8 mouse cellular contexts compared by ENCODE assay signal in the genomic region with DNA sequence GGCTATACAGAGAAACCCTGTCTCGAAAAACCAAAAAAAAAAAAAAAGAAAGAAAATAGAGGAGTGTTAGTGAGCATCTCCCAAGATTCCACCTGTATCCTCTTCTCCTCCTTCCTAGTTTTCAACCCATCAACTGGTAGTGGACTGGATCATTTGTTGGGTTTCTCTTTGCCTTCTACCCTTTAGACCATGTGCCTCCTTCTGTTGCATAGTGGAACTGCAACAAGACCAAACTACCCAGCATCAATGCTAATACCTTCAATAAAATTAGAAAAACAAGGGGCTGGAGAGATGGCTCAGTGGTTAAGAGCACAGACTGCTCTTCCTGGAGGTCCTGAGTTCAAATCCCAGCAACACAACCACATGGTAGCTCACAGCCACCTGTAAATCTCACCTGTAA. TPM values are rescaled to one million over a fixed set of nuclear protein-coding genes. Genes with fewer than 3 reads are reported as not detected.
DNase-seq lines count a peak whose midpoint lies in the region; ATAC-seq and TF ChIP-seq lines count a peak whose summit lies in the region.
"Not testable (repeated sequence)": the region's sequence is repeated elsewhere in the genome, so short reads cannot be mapped to it uniquely, and the experiment has no call there.

No protein-coding gene starts in this region.

- not testable (repeated sequence) for H3K27ac ChIP-seq in cortical plate, adult 2 months (ENCODE audit: insufficient read depth, low read length); kidney, postnatal 0 days; lung, embryonic 14.5 days (ENCODE audit: low read depth); midbrain, postnatal 0 days (ENCODE audit: low read depth, low read length)

- H3K9ac ChIP-seq in kidney, postnatal 0 days (ENCODE audit: low read depth, low read length); lung, embryonic 14.5 days; midbrain, postnatal 0 days (replicated peaks; ENCODE audit: low read length, poor library complexity, severe bottlenecking): not testable (repeated sequence)

- not testable (repeated sequence) for TF ChIP-seq POLR2A in cortical plate, adult 2 months (IDR thresholded peaks at IDR 0.05; ENCODE audit: extremely low read depth, insufficient read depth, low read length)

- H3K4me2 ChIP-seq in kidney, postnatal 0 days (ENCODE audit: low read length); lung, embryonic 14.5 days; midbrain, postnatal 0 days (ENCODE audit: low read depth, low read length, poor library complexity, severe bottlenecking): not testable (repeated sequence)

- TF ChIP-seq CTCF in Patski (IDR thresholded peaks at IDR 0.05), result peak; percentile 65
- peak; percentile 34; the same call in 1 of the 2 replicates for TF ChIP-seq CTCF in cortical plate, adult 2 months (IDR thresholded peaks at IDR 0.05; ENCODE audit: extremely low read depth, insufficient read depth, low read length)
- peak; percentile 65 for TF ChIP-seq CTCF in kidney, postnatal 0 days (IDR thresholded peaks at IDR 0.05; ENCODE audit: low read depth)
- TF ChIP-seq CTCF in lung, embryonic 14.5 days (IDR thresholded peaks at IDR 0.05; ENCODE audit: low read depth), result peak; percentile 65
- TF ChIP-seq CTCF in midbrain, postnatal 0 days (IDR thresholded peaks at IDR 0.05), result peak; percentile 59

- WGBS in kidney, postnatal 0 days, result no CpG with 5 or more reads among the region's 1 CpGs
- WGBS in lung, embryonic 14.5 days, result 83% methylated on average over 1 of the region's 1 CpGs
- no CpG with 5 or more reads among the region's 1 CpGs for WGBS in midbrain, postnatal 0 days

- H3K36me3 ChIP-seq in kidney, postnatal 0 days (ENCODE audit: insufficient read depth, low read length); lung, embryonic 14.5 days (ENCODE audit: insufficient read depth); midbrain, postnatal 0 days (ENCODE audit: insufficient read depth, low read length): not testable (repeated sequence)

- H3K9me3 ChIP-seq in kidney, postnatal 0 days (replicated peaks; ENCODE audit: low read length); lung, embryonic 14.5 days (ENCODE audit: low read depth, low read length); midbrain, postnatal 0 days (ENCODE audit: low read length): not testable (repeated sequence)

- POLR2A ChIA-PET in Patski (lab: Charles Lee), result not testable (repeated sequence)

- not testable (repeated sequence) for H3K4me3 ChIP-seq in cortical plate, adult 2 months (ENCODE audit: insufficient read depth, low read length); kidney, postnatal 0 days (replicated peaks; ENCODE audit: low read depth, low read length); lung, embryonic 14.5 days (ENCODE audit: low read depth, low read length); midbrain, postnatal 0 days (ENCODE audit: low read depth, low read length)

- intact Hi-C loops in heart, postnatal 14 days (cut with DNase I), result loop anchor here (2.0 to 5.0 kb wide), 2 partner anchors 105 to 279 kb away; no protein-coding TSS in a partner anchor

- H3K4me1 ChIP-seq in cortical plate, adult 2 months (ENCODE audit: control insufficient read depth, insufficient read depth, low read length); kidney, postnatal 0 days (replicated peaks; ENCODE audit: insufficient read depth, low read length); lung, embryonic 14.5 days (ENCODE audit: insufficient read depth); midbrain, postnatal 0 days (ENCODE audit: insufficient read depth, low read length): not testable (repeated sequence)

- H3K27me3 ChIP-seq in Patski; kidney, postnatal 0 days (ENCODE audit: insufficient read depth, low read length); lung, embryonic 14.5 days (ENCODE audit: insufficient read depth, low read length); midbrain, postnatal 0 days (ENCODE audit: insufficient read depth, low read length): not testable (repeated sequence)

- in situ Hi-C loops in Patski (cut with MboI; ENCODE audit: low pct_unique_long_range_greater_than_20kb), result not testable (repeated sequence)

- ATAC-seq in Patski; kidney, postnatal 0 days (replicated peaks; ENCODE audit: low FRiP score, low read depth); lung, embryonic 14.5 days (ENCODE audit: insufficient read depth); midbrain, postnatal 0 days (ENCODE audit: low FRiP score): not testable (repeated sequence)

- peak; percentile 49 to 53 for DNase-seq in B cell, adult 2 months
- DNase-seq in Patski (ENCODE audit: low read depth, low spot score), result not testable (repeated sequence)
- peak; percentile 13 to 58 for DNase-seq in heart, postnatal 14 days
- peak; percentile 50 for DNase-seq in kidney, postnatal 0 days (ENCODE audit: low spot score)
- peak; percentile 56 for DNase-seq in lung, embryonic 14.5 days
- peak; percentile 24 for DNase-seq in midbrain, postnatal 0 days (ENCODE audit: low spot score)
- peak; percentile 19 for DNase-seq in thymus, postnatal 0 days (ENCODE audit: low spot score)

- CTCF ChIA-PET in Patski (lab: Charles Lee), result not testable (repeated sequence)

RNA-seq across cellular contexts. Expression of a gene that starts 8.8 kb away (rescaled TPM):
- 68.3 TPM for polyA plus RNA-seq in Patski (2021)
- polyA plus RNA-seq in cortical plate, adult 2 months (2012; rRNA removed), result 82.5 and 92.9 TPM in 2 replicates
- total RNA-seq in heart, postnatal 14 days (2021), result 10 to 100 TPM; 42.3 to 42.5 TPM
- 66.8 and 70.4 TPM in 2 replicates for polyA plus RNA-seq in kidney, postnatal 0 days (2015; fragmentation: Nextera tagmentation; extraction: Ambion mirVana)
- 75.7 and 79.6 TPM in 2 replicates for polyA plus RNA-seq in lung, embryonic 14.5 days (2014; fragmentation: Nextera tagmentation; extraction: Ambion mirVana)
- 128 and 189 TPM in 2 replicates for total RNA-seq in midbrain, postnatal 0 days (2014; rRNA removed)
- polyA plus RNA-seq in midbrain, postnatal 0 days (2015; fragmentation: Nextera tagmentation; extraction: Ambion mirVana), result 62.2 and 63.1 TPM in 2 replicates
- 54.9 and 67.3 TPM in 2 replicates for polyA plus RNA-seq in thymus, postnatal 0 days (2015; fragmentation: Nextera tagmentation; extraction: Ambion mirVana)

RNA-seq across cellular contexts. Expression of a gene that starts 16.6 kb away (rescaled TPM):
- 43.4 TPM for polyA plus RNA-seq in Patski (2021)
- 56.9 and 64.6 TPM in 2 replicates for polyA plus RNA-seq in cortical plate, adult 2 months (2012; rRNA removed)
- 10 to 100 TPM; 28.1 to 29.3 TPM for total RNA-seq in heart, postnatal 14 days (2021)
- 84.3 and 88.8 TPM in 2 replicates for polyA plus RNA-seq in kidney, postnatal 0 days (2015; fragmentation: Nextera tagmentation; extraction: Ambion mirVana)
- 60.7 and 61.2 TPM in 2 replicates for polyA plus RNA-seq in lung, embryonic 14.5 days (2014; fragmentation: Nextera tagmentation; extraction: Ambion mirVana)
- 47.1 and 68.6 TPM in 2 replicates for total RNA-seq in midbrain, postnatal 0 days (2014; rRNA removed)
- 53.1 and 55.0 TPM in 2 replicates for polyA plus RNA-seq in midbrain, postnatal 0 days (2015; fragmentation: Nextera tagmentation; extraction: Ambion mirVana)
- polyA plus RNA-seq in thymus, postnatal 0 days (2015; fragmentation: Nextera tagmentation; extraction: Ambion mirVana), result 14.9 and 15.6 TPM in 2 replicates
